Mouse (Mus musculus) forebrain, embryonic 16.5 days (tissue): ENCODE data around the gene Tmem221. TPM values are rescaled to one million over a fixed set of nuclear protein-coding genes. Genes with fewer than 3 reads are reported as not detected.
A peak's percentile ranks its signal among the peaks of the same experiment; 100 is the strongest.

Experiments used
- ATAC-seq: fragments of 200-750 bp; cut with Nextera tagmentation; 2 replicates; pipeline ENCODE4 v1.8.0; 2017; ENCODE audit warnings: mild to moderate bottlenecking, moderate library complexity
- H3K27ac ChIP-seq: fragments of 300-500 bp; sonication (generic); 2 replicates; pipeline ENCODE4 v1.5.1; 2014; ENCODE audit warnings: low read length, control low read depth
- H3K27me3 ChIP-seq: fragments of 300-500 bp; sonication (generic); replicated peaks from 2 replicates; pipeline ENCODE4 v1.6.1; 2014; ENCODE audit warnings: low read length; ENCODE audit not compliant: control insufficient read depth, insufficient read depth
- H3K36me3 ChIP-seq: fragments of 300-500 bp; sonication (generic); 2 replicates; pipeline ENCODE4 v1.6.1; 2014; ENCODE audit not compliant: control insufficient read depth, insufficient read depth
- H3K4me1 ChIP-seq: fragments of 300-500 bp; sonication (generic); replicated peaks from 2 replicates; pipeline ENCODE4 v1.6.1; 2014; ENCODE audit warnings: low read length; ENCODE audit not compliant: control insufficient read depth, insufficient read depth
- H3K4me2 ChIP-seq: fragments of 300-500 bp; sonication (generic); 2 replicates; pipeline ENCODE4 v1.6.1; 2014; ENCODE audit warnings: mild to moderate bottlenecking, low read length, control low read depth
- H3K4me3 ChIP-seq: fragments of 300-500 bp; sonication (generic); replicated peaks from 2 replicates; pipeline ENCODE4 v1.5.1; 2014; ENCODE audit warnings: mild to moderate bottlenecking, low read length, control low read depth
- H3K9ac ChIP-seq: fragments of 300-500 bp; sonication (generic); replicated peaks from 2 replicates; pipeline ENCODE4 v1.6.1; 2014; ENCODE audit warnings: low read depth, low read length, control low read depth
- H3K9me3 ChIP-seq: fragments of 300-500 bp; sonication (generic); 2 replicates; pipeline ENCODE4 v1.6.1; 2016; ENCODE audit warnings: low read length; ENCODE audit not compliant: control insufficient read depth
- WGBS: fragments of 180-500 bp; shearing (Covaris S2); extraction: QIAGEN DNeasy Blood & Tissue Kit; methylation state at CpG from one replicate; pipeline ENCODE4 v1.1.7; 2014; 5-methylcytosine and 5-hydroxymethylcytosine counted together
- polyA plus RNA-seq: library from polyadenylated mRNA; unstranded; fragments of >200 nt; fragmentation: Nextera tagmentation; extraction: Ambion mirVana; gene quantifications from 2 replicates; pipeline ENCODE4 v1.2.1, GENCODE M21; 2015

The Tmem221 gene
- polyA plus RNA-seq, 1 experiment from 2014 or later: 0.16 TPM

GRCm38 (mm10) chr8:71569366-71570290, 11.0 kb upstream of the Tmem221 start:
- H3K4me1 ChIP-seq: peaks cover 32% of the 10 kb centered on the region
- no peaks in the 10 kb centered on the region for H3K36me3 ChIP-seq
- ATAC-seq: peak; percentile 81
- peak overlapping the region; percentile 53 for H3K4me2 ChIP-seq
- no peaks in the 10 kb centered on the region for H3K9me3 ChIP-seq
- WGBS: 1% methylated on average over 51 of the region's 51 CpGs
- peak overlapping the region; percentile 56 for H3K9ac ChIP-seq
- H3K27me3 ChIP-seq: no peaks in the 10 kb centered on the region
- H3K4me3 ChIP-seq: peak overlapping the region; percentile 66
- peak overlapping the region; percentile 79 for H3K27ac ChIP-seq

GRCm38 (mm10) chr8:71568941-71569340, 10.3 kb upstream of the Tmem221 start:
- no peaks in the 10 kb centered on the region for H3K27me3 ChIP-seq
- peak overlapping the region; percentile 66 for H3K4me3 ChIP-seq
- peaks cover 30% of the 10 kb centered on the region for H3K4me1 ChIP-seq
- no peak for ATAC-seq
- 20% methylated on average over 6 of the region's 6 CpGs for WGBS
- H3K36me3 ChIP-seq: no peaks in the 10 kb centered on the region
- H3K27ac ChIP-seq: peak overlapping the region; percentile 79
- peak overlapping the region; percentile 56 for H3K9ac ChIP-seq
- H3K9me3 ChIP-seq: no peaks in the 10 kb centered on the region
- H3K4me2 ChIP-seq: peak overlapping the region; percentile 53

GRCm38 (mm10) chr8:71568387-71568937, 9.8 kb upstream of the Tmem221 start, which contains the start of gene Slc27a1:
Gene Slc27a1 (plus strand): TSS chr8:71568882.
- peak within 1 kb of the TSS; percentile 66 for H3K4me3 ChIP-seq
- H3K4me2 ChIP-seq: peak within 1 kb of the TSS; percentile 53
- no peaks in the 10 kb centered on the region for H3K9me3 ChIP-seq
- H3K9ac ChIP-seq: peak within 1 kb of the TSS; percentile 56
- H3K27ac ChIP-seq: peak within 1 kb of the TSS; percentile 79
- no peak for ATAC-seq
- WGBS: 11% methylated on average over 13 of the region's 13 CpGs
- no peaks in the 10 kb centered on the region for H3K36me3 ChIP-seq
- peaks cover 30% of the 10 kb centered on the region for H3K4me1 ChIP-seq
- no peaks in the 10 kb centered on the region for H3K27me3 ChIP-seq

GRCm38 (mm10) chr8:71567587-71567986, 8.9 kb upstream of the Tmem221 start:
- Histone ChIP-seq H3K9ac (no peak overlapping the region), H3K4me1 (peaks cover 28% of the 10 kb centered on the region), H3K36me3 (no peaks in the 10 kb centered on the region), H3K9me3 (no peaks in the 10 kb centered on the region), H3K27me3 (peaks cover 3% of the 10 kb centered on the region; the same call in 1 of the 2 replicates), H3K27ac (no peak overlapping the region), H3K4me3 (no peak overlapping the region), H3K4me2 (no peak overlapping the region)
- 81% methylated on average over 7 of the region's 7 CpGs for WGBS
- no peak for ATAC-seq

- 49% methylated on average over 3 of the region's 3 CpGs for WGBS
- H3K36me3 ChIP-seq: no peaks in the 10 kb centered on the region
- no peak for ATAC-seq
These were observed 7.8 kb upstream of the Tmem221 start, which contains the start of gene Nxnl1 for GRCm38 (mm10) chr8:71566501-71566900. Gene Nxnl1 (minus strand): TSS chr8:71566601.

GRCm38 (mm10) chr8:71563992-71564391, 5.3 kb upstream of the Tmem221 start:
- Histone ChIP-seq H3K4me3 (no peak overlapping the region), H3K4me1 (peaks cover 12% of the 10 kb centered on the region), H3K9me3 (no peaks in the 10 kb centered on the region), H3K27ac (no peak overlapping the region), H3K4me2 (no peak overlapping the region), H3K27me3 (peaks cover 34% of the 10 kb centered on the region), H3K9ac (no peak overlapping the region), H3K36me3 (no peaks in the 10 kb centered on the region)
- ATAC-seq: no peak
- 94% methylated on average over 4 of the region's 4 CpGs for WGBS

More at GRCm38 (mm10) chr8:71566501-71566900, 7.8 kb upstream of the Tmem221 start, which contains the start of gene Nxnl1:
- H3K4me3 ChIP-seq: no peak within 1 kb of the TSS
- H3K9me3 ChIP-seq: no peaks in the 10 kb centered on the region
- H3K27ac ChIP-seq: no peak within 1 kb of the TSS
- peaks cover 14% of the 10 kb centered on the region for H3K27me3 ChIP-seq
- H3K4me2 ChIP-seq: no peak within 1 kb of the TSS
- H3K9ac ChIP-seq: no peak within 1 kb of the TSS
- H3K4me1 ChIP-seq: peaks cover 21% of the 10 kb centered on the region

GRCm38 (mm10) chr8:71562751-71563150, 4.1 kb upstream of the Tmem221 start:
- Histone ChIP-seq H3K27me3 (peaks cover 46% of the 10 kb centered on the region), H3K9ac (no peak overlapping the region; the same call in 1 of the 2 replicates), H3K27ac (no peak overlapping the region), H3K4me2 (peak overlapping the region; percentile 46), H3K4me1 (peaks cover 13% of the 10 kb centered on the region), H3K36me3 (no peaks in the 10 kb centered on the region), H3K9me3 (no peaks in the 10 kb centered on the region), H3K4me3 (peak overlapping the region; percentile 26)
- under 1% methylated on average over 33 of the region's 33 CpGs for WGBS
- peak; percentile 46 for ATAC-seq

GRCm38 (mm10) chr8:71561401-71561800, 2.7 kb upstream of the Tmem221 start:
- H3K4me1 ChIP-seq: peaks cover 13% of the 10 kb centered on the region
- H3K27ac ChIP-seq: no peak overlapping the region
- peaks cover 59% of the 10 kb centered on the region for H3K27me3 ChIP-seq
- no peak overlapping the region for H3K4me2 ChIP-seq
- WGBS: 3% methylated on average over 15 of the region's 15 CpGs
- H3K9me3 ChIP-seq: no peaks in the 10 kb centered on the region
- peak; percentile 46 for ATAC-seq
- no peaks in the 10 kb centered on the region for H3K36me3 ChIP-seq
- H3K9ac ChIP-seq: no peak overlapping the region
- no peak overlapping the region for H3K4me3 ChIP-seq

GRCm38 (mm10) chr8:71560765-71561164, 2.1 kb upstream of the Tmem221 start:
- Histone ChIP-seq H3K36me3 (no peaks in the 10 kb centered on the region), H3K4me1 (peaks cover 13% of the 10 kb centered on the region), H3K27ac (no peak overlapping the region), H3K4me2 (no peak overlapping the region), H3K4me3 (no peak overlapping the region), H3K9me3 (no peaks in the 10 kb centered on the region), H3K27me3 (peaks cover 65% of the 10 kb centered on the region), H3K9ac (no peak overlapping the region)
- 80% methylated on average over 5 of the region's 5 CpGs for WGBS
- no peak for ATAC-seq
